Mouse (Mus musculus) frontal cortex, postnatal 25 days (tissue): ENCODE measurements at regions not wholly inside any gene's neighbourhood (a gene's known extent, or its start where the extent isn't known, plus 50 kb on each side); places are given as distances from the start of the nearest gene placed in this dataset.

Experiments used
- DNase-seq, 2 experiments: peaks; one replicate each; pipeline ENCODE4 v3.0.0; 2022; ENCODE audit warnings: low spot score in 2 of 2

DNA sequence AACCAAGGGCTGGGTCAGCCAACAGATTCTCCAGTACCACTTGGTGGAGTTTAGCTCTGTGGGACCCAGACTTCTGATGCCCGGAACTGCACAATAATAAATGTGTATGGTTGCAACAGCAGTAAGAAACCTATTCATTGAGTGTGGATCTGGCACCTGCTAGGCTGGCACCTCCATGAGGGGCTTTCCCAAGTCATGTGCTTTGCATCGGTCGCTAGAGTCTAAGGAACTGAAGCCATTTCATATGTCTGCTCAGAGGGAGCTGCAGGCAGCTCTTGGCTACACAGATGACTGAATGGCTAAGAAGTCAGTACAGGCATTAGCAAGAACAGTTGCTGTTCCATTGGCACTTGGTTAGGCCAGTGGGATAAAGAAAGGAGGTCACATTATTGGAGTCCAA lies 65.6 kb upstream of the Bcl6 start:
- DNase-seq: no peak

DNA sequence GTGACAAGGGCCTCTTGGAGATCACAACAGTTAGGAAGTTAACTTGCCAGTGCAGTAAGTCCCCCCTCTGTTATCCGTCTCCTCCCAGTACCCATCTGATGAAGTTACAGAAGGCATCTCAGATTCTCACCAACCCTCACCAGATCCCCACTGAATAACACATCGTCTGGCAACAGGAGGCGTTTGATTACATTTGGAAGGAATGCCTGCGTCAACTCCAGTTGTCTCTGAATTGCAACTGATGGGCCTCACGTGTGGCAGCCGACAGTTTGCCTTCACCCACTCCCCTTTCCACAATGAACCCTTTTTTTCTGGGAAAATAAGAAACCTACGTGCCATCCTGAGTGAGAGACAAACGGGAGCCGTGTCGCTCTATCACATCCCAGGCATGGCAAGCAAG lies 64.8 kb upstream of the Bcl6 start:
- DNase-seq: no peak

DNA sequence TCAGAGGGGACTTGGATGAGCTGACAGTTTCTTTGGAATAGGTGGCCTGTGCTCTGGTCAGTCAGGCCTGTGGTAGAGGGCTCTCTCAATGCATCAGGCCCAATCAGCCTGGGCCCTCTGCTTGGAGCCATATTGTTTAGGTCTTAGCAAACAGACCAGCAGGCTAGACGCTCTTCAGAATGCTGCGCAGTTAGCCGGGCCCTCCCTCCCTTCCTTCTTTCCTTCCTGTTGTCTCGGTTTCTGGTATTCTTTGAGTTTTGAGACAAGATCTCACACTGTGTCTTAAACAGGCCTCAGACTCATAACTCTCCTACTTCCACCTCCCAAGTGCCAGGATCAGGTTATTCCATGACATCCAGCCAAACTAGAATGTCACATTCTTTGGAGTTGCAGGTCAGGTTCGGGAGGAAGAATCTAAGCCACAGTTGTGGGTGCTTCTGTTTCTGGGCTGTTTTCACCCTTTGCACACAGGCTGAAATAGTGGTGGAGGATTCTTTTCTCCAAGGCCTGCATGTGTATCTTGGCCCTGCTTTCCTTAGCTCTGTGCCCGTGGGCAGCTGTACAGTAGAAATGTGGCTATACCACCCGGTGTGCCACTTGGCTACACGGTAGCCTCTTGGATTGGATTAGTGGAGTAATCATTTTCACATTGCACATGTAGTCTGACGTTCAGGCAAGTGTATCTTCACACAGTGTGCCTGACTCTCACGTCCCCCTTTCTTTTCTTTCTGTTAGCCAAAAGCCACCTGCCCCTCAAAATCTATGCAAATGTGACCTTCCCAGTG lies 62.4 kb upstream of the Bcl6 start:
- no peak for DNase-seq

GRCm38 (mm10) chr16:24043779-24044178 lies 55.1 kb upstream of the Bcl6 start:
- no peak for DNase-seq

DNA sequence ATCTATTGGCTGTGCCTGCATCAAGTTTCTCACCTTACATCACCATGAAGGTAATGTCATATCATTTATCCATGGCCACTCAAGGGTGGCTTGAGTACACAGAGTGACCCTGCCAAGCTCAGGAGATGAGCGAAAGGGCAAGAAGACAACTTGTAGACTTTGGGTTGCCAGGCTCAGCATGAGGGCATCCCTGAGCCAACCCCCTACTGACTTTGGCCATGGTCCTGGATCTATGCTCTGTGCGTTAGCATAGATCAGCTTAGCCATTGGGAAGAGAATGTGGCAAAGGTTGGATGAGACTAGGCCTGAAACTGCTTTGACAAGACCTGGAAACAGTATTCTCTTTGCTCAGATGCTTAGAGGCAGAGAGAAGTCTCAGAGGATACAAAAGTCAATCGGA lies 54.3 kb upstream of the Bcl6 start:
- no peak for DNase-seq

GRCm38 (mm10) chr16:24042216-24042615 lies 53.6 kb upstream of the Bcl6 start:
- no peak for DNase-seq

DNA sequence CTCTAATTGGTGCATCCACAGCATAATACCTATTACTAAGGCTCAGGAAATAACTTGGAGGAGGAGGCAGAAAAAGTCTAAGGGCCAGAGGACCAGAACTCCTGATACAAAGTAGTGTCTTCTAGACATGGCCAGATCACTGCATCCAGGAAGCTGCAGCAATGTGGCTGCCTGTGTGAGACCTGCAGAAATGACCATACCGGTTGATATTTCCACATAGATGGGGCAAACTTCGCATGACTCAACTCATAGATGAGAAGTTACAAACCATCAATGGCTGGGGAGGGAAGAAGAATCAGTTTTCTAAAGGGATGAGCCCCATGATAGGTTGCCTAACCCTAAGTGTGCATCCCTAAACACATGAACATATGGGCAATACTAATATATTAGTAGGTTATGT lies 52.8 kb upstream of the Bcl6 start:
- no peak for DNase-seq

DNA sequence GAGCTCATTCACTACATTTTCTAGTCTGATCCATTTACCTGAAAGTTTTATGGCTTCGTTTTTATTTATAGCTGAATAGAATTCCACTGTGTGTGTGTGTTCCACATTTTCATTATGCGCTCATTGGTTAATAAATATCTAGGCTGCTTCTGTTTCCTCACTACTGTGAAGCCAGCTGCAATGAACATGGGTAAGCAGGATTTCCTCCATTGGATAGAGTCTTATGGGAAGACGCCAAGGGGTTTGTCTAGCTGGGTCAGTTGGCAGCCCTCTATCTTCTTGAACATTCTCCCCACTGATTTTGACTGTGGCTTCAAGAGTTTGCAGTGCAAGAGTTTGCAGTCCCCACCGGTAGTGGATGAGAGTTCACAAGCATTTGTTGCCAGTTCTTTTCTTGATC lies 51.1 kb upstream of the Bcl6 start:
- no peak for DNase-seq
